Mouse (Mus musculus): ENCODE results near the gene Tgfbi. TPM values are rescaled to one million over a fixed set of nuclear protein-coding genes. Genes with fewer than 3 reads are reported as not detected.

Gene Tgfbi
- polyA plus RNA-seq, 1 experiment from 2014 or later: 4.4 TPM

- Histone ChIP-seq H3K9me3 (no peaks in the 10 kb centered on the region), H3K27me3 (replicated peaks) (peaks cover 9% of the 10 kb centered on the region; the same call in 1 of the 2 replicates), H3K27ac (no peak overlapping the region), H3K4me1 (peaks cover 7% of the 10 kb centered on the region; the same call in 1 of the 2 replicates), H3K4me2 (no peak overlapping the region), H3K36me3 (replicated peaks) (no peaks in the 10 kb centered on the region), H3K9ac (no peak overlapping the region), H3K4me3 (no peak overlapping the region)
- 72% methylated on average over 7 of the region's 7 CpGs for WGBS
- no peak for ATAC-seq (replicated peaks)
Measured at GRCm38 (mm10) chr13:56616386-56616785, 7.1 kb downstream of the Tgfbi start.

GRCm38 (mm10) chr13:56617197-56617596 lies 7.9 kb downstream of the Tgfbi start:
- Histone ChIP-seq H3K36me3 (replicated peaks) (no peaks in the 10 kb centered on the region), H3K9ac (no peak overlapping the region), H3K4me3 (no peak overlapping the region), H3K4me1 (peaks cover 7% of the 10 kb centered on the region; the same call in 1 of the 2 replicates), H3K9me3 (no peaks in the 10 kb centered on the region), H3K4me2 (no peak overlapping the region), H3K27ac (no peak overlapping the region), H3K27me3 (replicated peaks) (peaks cover 8% of the 10 kb centered on the region; the same call in 1 of the 2 replicates)
- no peak for ATAC-seq (replicated peaks)
- 87% methylated on average over 2 of the region's 2 CpGs for WGBS

- Histone ChIP-seq H3K27ac (no peak overlapping the region), H3K4me1 (no peaks in the 10 kb centered on the region), H3K9ac (no peak overlapping the region), H3K9me3 (no peaks in the 10 kb centered on the region), H3K4me3 (no peak overlapping the region), H3K4me2 (no peak overlapping the region), H3K36me3 (replicated peaks) (no peaks in the 10 kb centered on the region), H3K27me3 (replicated peaks) (0 out of 2 replicates have a peak, but pooled peaks cover 3% of the 10 kb centered on the region)
- no peak for ATAC-seq (replicated peaks)
- 65% methylated on average over 8 of the region's 8 CpGs for WGBS
Measured at GRCm38 (mm10) chr13:56622201-56622757, 13.0 kb downstream of the Tgfbi start.

- 87% methylated on average over 6 of the region's 6 CpGs for WGBS
- Histone ChIP-seq H3K4me3 (no peak overlapping the region), H3K9ac (no peak overlapping the region), H3K27me3 (replicated peaks) (no peaks in the 10 kb centered on the region), H3K27ac (no peak overlapping the region), H3K9me3 (no peaks in the 10 kb centered on the region), H3K36me3 (replicated peaks) (no peaks in the 10 kb centered on the region), H3K4me1 (no peaks in the 10 kb centered on the region), H3K4me2 (no peak overlapping the region)
- ATAC-seq (replicated peaks): no peak
Measured at GRCm38 (mm10) chr13:56626524-56626923, 17.2 kb downstream of the Tgfbi start.

- Histone ChIP-seq H3K27ac (no peak overlapping the region), H3K4me1 (no peaks in the 10 kb centered on the region), H3K4me2 (no peak overlapping the region), H3K27me3 (replicated peaks) (no peaks in the 10 kb centered on the region), H3K9ac (no peak overlapping the region), H3K9me3 (no peaks in the 10 kb centered on the region), H3K36me3 (replicated peaks) (no peaks in the 10 kb centered on the region), H3K4me3 (no peak overlapping the region)
- ATAC-seq (replicated peaks): no peak
- 86% methylated on average over 4 of the region's 4 CpGs for WGBS
Measured at GRCm38 (mm10) chr13:56630081-56630480, 20.8 kb downstream of the Tgfbi start.

GRCm38 (mm10) chr13:56630552-56630951 lies 21.2 kb downstream of the Tgfbi start:
- WGBS: 60% methylated on average over 6 of the region's 6 CpGs
- Histone ChIP-seq H3K4me3 (no peak overlapping the region), H3K27me3 (replicated peaks) (no peaks in the 10 kb centered on the region), H3K9ac (no peak overlapping the region), H3K4me1 (no peaks in the 10 kb centered on the region), H3K9me3 (no peaks in the 10 kb centered on the region), H3K27ac (no peak overlapping the region), H3K4me2 (no peak overlapping the region), H3K36me3 (replicated peaks) (no peaks in the 10 kb centered on the region)
- ATAC-seq (replicated peaks): no peak

- H3K27ac ChIP-seq: no peak overlapping the region
- H3K9me3 ChIP-seq: no peaks in the 10 kb centered on the region
- 94% methylated on average over 7 of the region's 7 CpGs for WGBS
- H3K4me1 ChIP-seq: no peaks in the 10 kb centered on the region
- H3K4me3 ChIP-seq: no peak overlapping the region
- H3K27me3 ChIP-seq (replicated peaks): no peaks in the 10 kb centered on the region
- H3K36me3 ChIP-seq (replicated peaks): no peaks in the 10 kb centered on the region
- H3K4me2 ChIP-seq: no peak overlapping the region
- H3K9ac ChIP-seq: no peak overlapping the region
- ATAC-seq (replicated peaks): no peak
Measured at GRCm38 (mm10) chr13:56631332-56631731, 22.0 kb downstream of the Tgfbi start.

- WGBS: 33% methylated on average over 7 of the region's 7 CpGs
- no peaks in the 10 kb centered on the region for H3K4me1 ChIP-seq
- no peaks in the 10 kb centered on the region for H3K9me3 ChIP-seq
- no peak overlapping the region for H3K4me3 ChIP-seq
- no peak overlapping the region for H3K4me2 ChIP-seq
- H3K27ac ChIP-seq: no peak overlapping the region
- no peaks in the 10 kb centered on the region for H3K36me3 ChIP-seq (replicated peaks)
- H3K27me3 ChIP-seq (replicated peaks): no peaks in the 10 kb centered on the region
- no peak overlapping the region for H3K9ac ChIP-seq
- no peak for ATAC-seq (replicated peaks)
Measured at GRCm38 (mm10) chr13:56634139-56634615, 24.9 kb downstream of the Tgfbi start.

GRCm38 (mm10) chr13:56634920-56635319 lies 25.6 kb downstream of the Tgfbi start:
- Histone ChIP-seq H3K9me3 (no peaks in the 10 kb centered on the region), H3K27ac (no peak overlapping the region)

GRCm38 (mm10) chr13:56637027-56637426 lies 27.7 kb downstream of the Tgfbi start:
- Histone ChIP-seq H3K9ac (no peak overlapping the region), H3K36me3 (replicated peaks) (no peaks in the 10 kb centered on the region), H3K4me3 (no peak overlapping the region), H3K27ac (no peak overlapping the region), H3K4me1 (no peaks in the 10 kb centered on the region), H3K27me3 (replicated peaks) (no peaks in the 10 kb centered on the region), H3K4me2 (no peak overlapping the region), H3K9me3 (no peaks in the 10 kb centered on the region)
- 90% methylated on average over 8 of the region's 8 CpGs for WGBS
- no peak for ATAC-seq (replicated peaks)

More at GRCm38 (mm10) chr13:56634920-56635319, 25.6 kb downstream of the Tgfbi start:
- WGBS: 73% methylated on average over 7 of the region's 7 CpGs
- no peak for ATAC-seq (replicated peaks)
- Histone ChIP-seq H3K36me3 (replicated peaks) (no peaks in the 10 kb centered on the region), H3K4me1 (no peaks in the 10 kb centered on the region), H3K4me2 (no peak overlapping the region), H3K27me3 (replicated peaks) (no peaks in the 10 kb centered on the region), H3K4me3 (no peak overlapping the region), H3K9ac (no peak overlapping the region)

- no peak overlapping the region for H3K4me3 ChIP-seq
- WGBS: 92% methylated on average over 2 of the region's 2 CpGs
- no peaks in the 10 kb centered on the region for H3K36me3 ChIP-seq (replicated peaks)
- H3K4me2 ChIP-seq: no peak overlapping the region
- H3K9ac ChIP-seq: no peak overlapping the region
- H3K27me3 ChIP-seq (replicated peaks): no peaks in the 10 kb centered on the region
- no peak overlapping the region for H3K27ac ChIP-seq
- no peak for ATAC-seq (replicated peaks)
- H3K4me1 ChIP-seq: no peaks in the 10 kb centered on the region
- H3K9me3 ChIP-seq: no peaks in the 10 kb centered on the region
Measured at GRCm38 (mm10) chr13:56641746-56642145, 32.4 kb downstream of the Tgfbi start.

GRCm38 (mm10) chr13:56644031-56644430 lies 34.7 kb downstream of the Tgfbi start:
- Histone ChIP-seq H3K27ac (no peak overlapping the region), H3K9me3 (no peaks in the 10 kb centered on the region), H3K27me3 (replicated peaks) (no peaks in the 10 kb centered on the region), H3K4me2 (no peak overlapping the region), H3K4me3 (no peak overlapping the region), H3K9ac (no peak overlapping the region), H3K36me3 (replicated peaks) (no peaks in the 10 kb centered on the region), H3K4me1 (peaks cover 5% of the 10 kb centered on the region; the same call in 1 of the 2 replicates)
- 91% methylated on average over 3 of the region's 3 CpGs for WGBS
- ATAC-seq (replicated peaks): no peak

GRCm38 (mm10) chr13:56645744-56646143 lies 36.4 kb downstream of the Tgfbi start:
- Histone ChIP-seq H3K4me1 (peaks cover 5% of the 10 kb centered on the region; the same call in 1 of the 2 replicates), H3K36me3 (replicated peaks) (no peaks in the 10 kb centered on the region), H3K9ac (no peak overlapping the region), H3K9me3 (no peaks in the 10 kb centered on the region), H3K4me2 (no peak overlapping the region), H3K27ac (no peak overlapping the region), H3K4me3 (no peak overlapping the region), H3K27me3 (replicated peaks) (no peaks in the 10 kb centered on the region)
- ATAC-seq (replicated peaks): no peak
- WGBS: 81% methylated on average over 6 of the region's 6 CpGs

Measured in midbrain, embryonic 15.5 days (tissue).